Comparison of ENCODE assay signal across 8 mouse cellular contexts in genomic region chr2:135658486-135659390, GRCm38 (mm10). TPM values are rescaled to one million over a fixed set of nuclear protein-coding genes. Genes with fewer than 3 reads are reported as not detected.
DNase-seq lines count a peak whose midpoint lies in the region; ATAC-seq and TF ChIP-seq lines count a peak whose summit lies in the region.

TSS of gene Plcb4 (plus strand) at chr2:135659011.

- under 1% methylated on average over 60 of the region's 71 CpGs for WGBS in hindbrain, embryonic 12.5 days
- WGBS in lung, embryonic 16.5 days = under 1% methylated on average over 64 of the region's 71 CpGs
- under 1% methylated on average over 71 of the region's 71 CpGs for WGBS in olfactory bulb, adult 2 months

- H3K4me1 ChIP-seq in hindbrain, embryonic 12.5 days = 0 out of 2 replicates have a peak, but pooled peaks cover 2% of the 10 kb centered on the region
- H3K4me1 ChIP-seq in lung, embryonic 16.5 days (replicated peaks; ENCODE audit: control insufficient read depth, insufficient read depth, low read length) = no peaks in the 10 kb centered on the region
- no peaks in the 10 kb centered on the region; the same call in 1 of the 2 replicates for H3K4me1 ChIP-seq in olfactory bulb, adult 2 months (ENCODE audit: control insufficient read depth, insufficient read depth, low read length)

- H3K9ac ChIP-seq in hindbrain, embryonic 12.5 days = peak within 1 kb of the TSS; percentile 94
- H3K9ac ChIP-seq in lung, embryonic 16.5 days (ENCODE audit: low read length) = peak within 1 kb of the TSS; percentile 93

- H3K36me3 ChIP-seq in hindbrain, embryonic 12.5 days = no peaks in the 10 kb centered on the region
- H3K36me3 ChIP-seq in lung, embryonic 16.5 days (ENCODE audit: control insufficient read depth, insufficient read depth, low read length) = no peaks in the 10 kb centered on the region

- no peaks in the 10 kb centered on the region for H3K9me3 ChIP-seq in hindbrain, embryonic 12.5 days (replicated peaks)
- no peaks in the 10 kb centered on the region for H3K9me3 ChIP-seq in lung, embryonic 16.5 days (ENCODE audit: control insufficient read depth, low read length)

- no peaks in the 10 kb centered on the region for H3K27me3 ChIP-seq in hindbrain, embryonic 12.5 days
- no peaks in the 10 kb centered on the region for H3K27me3 ChIP-seq in lung, embryonic 16.5 days (ENCODE audit: control insufficient read depth, insufficient read depth, low read depth, low read length)

- peak; percentile 89 for DNase-seq in R1 (ENCODE audit: low read depth, low spot score)
- DNase-seq in cerebellum, postnatal 10 days = peak; percentile 92 to 94
- DNase-seq in frontal cortex, postnatal 25 days (ENCODE audit: low spot score in 2 of 2) = peak; percentile 57 to 74
- DNase-seq in layer of hippocampus, adult 9-11 months = peak; percentile 62
- DNase-seq in testis, postnatal 14 days (ENCODE audit: low spot score) = peak; percentile 86

- peak; percentile 33; the same call in 1 of the 2 replicates for TF ChIP-seq POLR2A in olfactory bulb, adult 2 months (IDR thresholded peaks at IDR 0.05; ENCODE audit: insufficient read depth, low read depth, low read length)

- H3K4me3 ChIP-seq in hindbrain, embryonic 12.5 days = peak within 1 kb of the TSS; percentile 79
- peak within 1 kb of the TSS; percentile 85 for H3K4me3 ChIP-seq in lung, embryonic 16.5 days (ENCODE audit: low read length)
- peak within 1 kb of the TSS; percentile 66 for H3K4me3 ChIP-seq in olfactory bulb, adult 2 months (ENCODE audit: insufficient read depth, low read depth, low read length)

- peak within 1 kb of the TSS; percentile 98 for H3K27ac ChIP-seq in hindbrain, embryonic 12.5 days
- H3K27ac ChIP-seq in lung, embryonic 16.5 days (ENCODE audit: low read length) = peak within 1 kb of the TSS; percentile 96
- peak within 1 kb of the TSS; percentile 62 for H3K27ac ChIP-seq in olfactory bulb, adult 2 months (ENCODE audit: insufficient read depth, low read depth, low read length)

- H3K4me2 ChIP-seq in hindbrain, embryonic 12.5 days (replicated peaks) = peak within 1 kb of the TSS; percentile 55
- peak within 1 kb of the TSS; percentile 71 for H3K4me2 ChIP-seq in lung, embryonic 16.5 days (ENCODE audit: low read depth, low read length)

- peak; percentile 93 for ATAC-seq in hindbrain, embryonic 12.5 days (ENCODE audit: low FRiP score)
- peak; percentile 91 for ATAC-seq in lung, embryonic 16.5 days (ENCODE audit: low read depth)

- no peak for TF ChIP-seq CTCF in olfactory bulb, adult 2 months (IDR thresholded peaks at IDR 0.05; ENCODE audit: insufficient read depth, low read depth, low read length)

RNA-seq across cellular contexts. Expression of gene Plcb4, which starts in this region (rescaled TPM):
- 29.8 and 34.4 TPM in 2 replicates for polyA plus RNA-seq in hindbrain, embryonic 12.5 days (2016; fragmentation: Nextera tagmentation; extraction: Ambion mirVana)
- polyA plus RNA-seq in lung, embryonic 16.5 days (2015; fragmentation: Nextera tagmentation; extraction: Ambion mirVana) = 16.4 and 22.1 TPM in 2 replicates
- not detected in 2 replicates for polyA plus RNA-seq in olfactory bulb, adult 2 months (2012; ENCODE audit: insufficient read depth, insufficient read length, low replicate concordance, missing spikeins)

Comparison
In these comparisons a context has a peak if more than half of its experiments do, and no peak if none do; other contexts are left out.
1. Peak in every context shown above with its lines: DNase-seq, ATAC-seq, H3K4me3 ChIP-seq and H3K27ac ChIP-seq.